Mouse (Mus musculus) lung, postnatal 10 days (tissue): ENCODE data around the gene Gm4297.
"Not testable (repeated sequence)": the region's sequence is repeated elsewhere in the genome, so short reads cannot be mapped to it uniquely, and the experiment has no call there.

ENCODE experiments used
- DNase-seq: peaks from one replicate; pipeline ENCODE4 v3.0.0; 2021

The Gm4297 gene

GRCm38 (mm10) chrX:24574795-24575194, at the start of gene Gm4297:
Gm4297 (minus strand) TSS chrX:24574895.
- not testable (repeated sequence) for DNase-seq
